Mouse (Mus musculus) right cerebral cortex, postnatal 4 days (tissue): ENCODE data around the gene Chpf2.

Experiments
- DNase-seq: peaks from one replicate; pipeline ENCODE4 v3.0.0-alpha.2; 2022

Gene Chpf2

GRCm38 (mm10) chr5:24605321-24605979, 18.9 kb downstream of the Chpf2 start:
- DNase-seq, result peak; percentile 7

GRCm38 (mm10) chr5:24605980-24606665, 19.6 kb downstream of the Chpf2 start:
- DNase-seq, result peak; percentile 25

GRCm38 (mm10) chr5:24609388-24609787, 22.8 kb downstream of the Chpf2 start:
- DNase-seq, result no peak

- peak; percentile 71 for DNase-seq
Observed at GRCm38 (mm10) chr5:24611366-24612301, 25.1 kb downstream of the Chpf2 start.

GRCm38 (mm10) chr5:24612302-24612649, 25.7 kb downstream of the Chpf2 start:
- DNase-seq, result no peak

GRCm38 (mm10) chr5:24615097-24615496, 28.6 kb downstream of the Chpf2 start:
- DNase-seq, result no peak

- DNase-seq, result no peak
Observed at GRCm38 (mm10) chr5:24618921-24619320, 32.4 kb downstream of the Chpf2 start.

- no peak for DNase-seq
Observed at GRCm38 (mm10) chr5:24620116-24620515, 33.6 kb downstream of the Chpf2 start.

- DNase-seq, result no peak
Observed at GRCm38 (mm10) chr5:24620626-24621025, 34.1 kb downstream of the Chpf2 start.

- no peak for DNase-seq
Observed at GRCm38 (mm10) chr5:24622386-24623040, 36.0 kb downstream of the Chpf2 start.

- no peak for DNase-seq
Observed at GRCm38 (mm10) chr5:24623041-24623985, 36.8 kb downstream of the Chpf2 start.

- DNase-seq, result peak; percentile 71
Observed at GRCm38 (mm10) chr5:24623986-24624821, 37.7 kb downstream of the Chpf2 start, which contains the start of gene Smarcd3. Smarcd3 (minus strand) TSS chr5:24624411.

GRCm38 (mm10) chr5:24624822-24625120, 38.2 kb downstream of the Chpf2 start:
- no peak for DNase-seq

GRCm38 (mm10) chr5:24629712-24630111, 43.2 kb downstream of the Chpf2 start:
- no peak for DNase-seq

- DNase-seq, result no peak
Observed at GRCm38 (mm10) chr5:24635093-24635492, 48.6 kb downstream of the Chpf2 start.

- DNase-seq, result no peak
Observed at GRCm38 (mm10) chr5:24635526-24636141, 49.1 kb downstream of the Chpf2 start.

- no peak for DNase-seq
Observed at GRCm38 (mm10) chr5:24636987-24637386, 50.4 kb downstream of the Chpf2 start.

- no peak for DNase-seq
Observed at GRCm38 (mm10) chr5:24638131-24638530, 51.6 kb downstream of the Chpf2 start.

GRCm38 (mm10) chr5:24639081-24639480, 52.5 kb downstream of the Chpf2 start:
- DNase-seq, result no peak
